Mouse (Mus musculus) left cerebral cortex, postnatal 10 days (tissue): ENCODE measurements around the gene Kcnma1. TPM values are rescaled to one million over a fixed set of nuclear protein-coding genes. Genes with fewer than 3 reads are reported as not detected.
A peak's percentile ranks its signal among the peaks of the same experiment; 100 is the strongest.

Experiments
- DNase-seq, 2 experiments: peaks; one replicate each; pipeline ENCODE4 v3.0.0; 2021 to 2022; ENCODE audit warnings: low spot score in 2 of 2, mixed read lengths in 1 of 2; ENCODE audit errors: extremely low spot score in 1 of 2
- intact Hi-C: fragments of 180-260 bp; cut with DNase I; formaldehyde crosslinking; loops from one replicate; pipeline ENCODE4 v1.15.1; 2025
- total RNA-seq, 2 experiments: library from RNA; stranded (reverse); gene quantifications; 2 replicates each; pipeline ENCODE4 v1.2.3; 2021

Kcnma1 gene
- 100 to 1,000 TPM; 152 to 155 TPM for total RNA-seq

- no peak for DNase-seq
- intact Hi-C loops: loop anchor here (5.0 kb wide), 2 partner anchors 43 to 258 kb away; no protein-coding TSS in a partner anchor
Observed at GRCm38 (mm10) chr14:24014391-24014790, at the start of gene Kcnma1. Kcnma1 (minus strand) TSS chr14:24014491.

- peak; percentile 34 to 40 for DNase-seq
- intact Hi-C loops: loop anchor here (5.0 kb wide), 1 partner anchor 47 kb away; the partner anchor contains the start of gene Kcnma1
Observed at GRCm38 (mm10) chr14:24059747-24060146, 45.5 kb upstream of the Kcnma1 start.

- DNase-seq: no peak
- intact Hi-C loops: loop anchor here (5.0 kb wide), 1 partner anchor 47 kb away; the partner anchor contains the start of gene Kcnma1
Observed at GRCm38 (mm10) chr14:24059287-24059686, 45.0 kb upstream of the Kcnma1 start.

GRCm38 (mm10) chr14:24051821-24052220 is 37.5 kb upstream of the Kcnma1 start:
- no peak for DNase-seq
- intact Hi-C loops: no loop called here

GRCm38 (mm10) chr14:24036609-24037008 is 22.3 kb upstream of the Kcnma1 start:
- DNase-seq: no peak
- intact Hi-C loops: no loop called here

- intact Hi-C loops: no loop called here
- no peak for DNase-seq
Observed at GRCm38 (mm10) chr14:24036208-24036535, 21.9 kb upstream of the Kcnma1 start.

GRCm38 (mm10) chr14:24035486-24036207 is 21.4 kb upstream of the Kcnma1 start:
- intact Hi-C loops: no loop called here
- no peak for DNase-seq

GRCm38 (mm10) chr14:24032876-24033389 is 18.6 kb upstream of the Kcnma1 start:
- intact Hi-C loops: no loop called here
- no peak for DNase-seq

GRCm38 (mm10) chr14:24032201-24032600 is 17.9 kb upstream of the Kcnma1 start:
- DNase-seq: no peak
- intact Hi-C loops: no loop called here

GRCm38 (mm10) chr14:24020718-24021117 is 6.4 kb upstream of the Kcnma1 start:
- intact Hi-C loops: no loop called here
- DNase-seq: no peak

GRCm38 (mm10) chr14:24009978-24010377 is 4.3 kb downstream of the Kcnma1 start:
- no peak for DNase-seq
- intact Hi-C loops: loop anchor here (5.0 to 10.0 kb wide), 4 partner anchors 47 to 295 kb away; no protein-coding TSS in a partner anchor

- DNase-seq: peak; percentile 74 to 87
- intact Hi-C loops: loop anchor here (10.0 kb wide), 2 partner anchors 113 to 293 kb away; no protein-coding TSS in a partner anchor
Observed at GRCm38 (mm10) chr14:24008252-24008651, 6.0 kb downstream of the Kcnma1 start.

GRCm38 (mm10) chr14:24006276-24006675 is 8.0 kb downstream of the Kcnma1 start:
- intact Hi-C loops: loop anchor here (10.0 kb wide), 2 partner anchors 111 to 291 kb away; no protein-coding TSS in a partner anchor
- DNase-seq: peak in 1 of 2 experiments; percentile 36

GRCm38 (mm10) chr14:24004471-24005271 is 9.6 kb downstream of the Kcnma1 start:
- intact Hi-C loops: loop anchor here (2.0 to 10.0 kb wide), 4 partner anchors 110 to 422 kb away; no protein-coding TSS in a partner anchor
- DNase-seq: peak in 1 of 2 experiments; percentile 72

GRCm38 (mm10) chr14:24003450-24004381 is 10.6 kb downstream of the Kcnma1 start:
- intact Hi-C loops: loop anchor here (2.0 to 10.0 kb wide), 4 partner anchors 109 to 421 kb away; no protein-coding TSS in a partner anchor
- DNase-seq: peak; percentile 59 to 73

- intact Hi-C loops: loop anchor here (10.0 kb wide), 2 partner anchors 108 to 288 kb away; no protein-coding TSS in a partner anchor
- DNase-seq: no peak
Observed at GRCm38 (mm10) chr14:24002647-24003046, 11.6 kb downstream of the Kcnma1 start.

GRCm38 (mm10) chr14:23997912-23998311 is 16.4 kb downstream of the Kcnma1 start:
- no peak for DNase-seq
- intact Hi-C loops: no loop called here

- no peak for DNase-seq
- intact Hi-C loops: no loop called here
Observed at GRCm38 (mm10) chr14:23995831-23996230, 18.5 kb downstream of the Kcnma1 start.
